Mouse (Mus musculus) hindbrain, embryonic 15.5 days (tissue): ENCODE results near the gene Klc4. TPM values are rescaled to one million over a fixed set of nuclear protein-coding genes. Genes with fewer than 3 reads are reported as not detected.

Experiments
- ATAC-seq: fragments of 200-750 bp; cut with Nextera tagmentation; 2 replicates; pipeline ENCODE4 v1.8.0; 2017; ENCODE audit warnings: low read depth, moderate number of reproducible peaks, moderate TSS enrichment; ENCODE audit not compliant: low FRiP score
- H3K27ac ChIP-seq: fragments of 300-500 bp; sonication (generic); replicated peaks from 2 replicates; pipeline ENCODE4 v1.5.1; 2015; ENCODE audit warnings: mild to moderate bottlenecking, inconsistent platforms
- H3K27me3 ChIP-seq: fragments of 300-500 bp; sonication (generic); 2 replicates; pipeline ENCODE4 v1.6.1; 2015; ENCODE audit warnings: control low read depth, inconsistent platforms
- H3K36me3 ChIP-seq: fragments of 300-500 bp; sonication (generic); 2 replicates; pipeline ENCODE4 v1.6.1; 2015; ENCODE audit warnings: control low read depth, inconsistent platforms
- H3K4me1 ChIP-seq: fragments of 300-500 bp; sonication (generic); replicated peaks from 2 replicates; pipeline ENCODE4 v1.6.1; 2015; ENCODE audit warnings: control low read depth, inconsistent platforms
- H3K4me2 ChIP-seq: fragments of 300-500 bp; sonication (generic); 2 replicates; pipeline ENCODE4 v1.6.1; 2015; ENCODE audit warnings: moderate library complexity, mild to moderate bottlenecking, inconsistent platforms
- H3K4me3 ChIP-seq: fragments of 300-500 bp; sonication (generic); 2 replicates; pipeline ENCODE4 v1.5.1; 2015; ENCODE audit warnings: mild to moderate bottlenecking, inconsistent platforms
- H3K9ac ChIP-seq: fragments of 300-500 bp; sonication (generic); 2 replicates; pipeline ENCODE4 v1.6.1; 2015; ENCODE audit warnings: inconsistent platforms
- H3K9me3 ChIP-seq: fragments of 300-500 bp; sonication (generic); 2 replicates; pipeline ENCODE4 v1.6.1; 2016; ENCODE audit warnings: control low read depth, inconsistent platforms
- WGBS: fragments of 180-500 bp; shearing (Covaris S2); methylation state at CpG from one replicate; pipeline ENCODE4 v1.1.7; 2015; 5-methylcytosine and 5-hydroxymethylcytosine counted together
- polyA plus RNA-seq: library from polyadenylated mRNA; unstranded; fragments of >200 nt; fragmentation: Nextera tagmentation; extraction: Ambion mirVana; gene quantifications from 2 replicates; pipeline ENCODE4 v1.2.1, GENCODE M21; 2015

Gene Klc4
- polyA plus RNA-seq, 1 experiment from 2014 or later = 33.9 TPM

DNA sequence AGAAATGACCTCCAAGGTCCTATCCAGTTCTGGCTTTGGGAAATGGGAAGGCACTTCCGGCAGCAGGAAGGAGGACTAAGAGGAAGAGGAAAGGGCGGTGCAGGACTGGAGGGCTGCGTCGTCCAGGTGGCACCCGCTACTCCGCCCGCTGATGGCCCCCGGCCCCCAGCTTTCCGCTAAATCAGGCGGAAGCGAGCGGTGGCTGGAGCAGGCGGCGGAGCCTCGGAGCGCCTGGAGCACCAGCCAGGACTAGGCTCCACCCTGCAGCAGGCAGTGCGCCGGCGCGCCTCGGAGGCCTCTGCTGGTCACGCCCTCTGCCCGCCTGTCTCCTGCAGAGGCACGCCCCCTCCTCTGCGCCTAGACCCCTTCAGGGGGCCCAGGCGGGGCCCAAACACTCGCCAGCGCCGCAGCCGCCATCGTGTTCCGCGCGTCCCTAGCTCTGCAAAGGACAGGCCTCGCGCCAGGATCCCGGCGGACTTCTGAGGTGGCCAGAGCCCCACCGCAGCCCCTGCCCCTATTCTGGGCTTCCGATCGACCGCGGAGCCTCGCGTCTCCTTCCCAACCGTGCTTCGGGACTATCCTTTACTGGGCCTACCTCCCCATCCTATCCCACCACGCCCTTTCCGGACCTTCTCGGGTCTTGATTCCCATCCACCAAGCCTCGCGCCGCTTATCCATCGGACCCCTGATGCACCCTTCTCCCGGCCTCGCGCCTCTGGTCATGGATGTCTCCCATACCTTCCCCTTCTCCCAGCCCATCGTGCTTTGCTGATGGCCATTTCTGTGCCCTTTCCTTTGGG, 4.6 kb upstream of the Klc4 start, which contains the start of gene Cul7:
Gene Cul7, plus strand, starts transcription at position 106 of the 800 bp plus-strand sequence.
- peak within 1 kb of the TSS; percentile 86 for H3K9ac ChIP-seq
- H3K9me3 ChIP-seq = no peaks in the 10 kb centered on the region
- H3K4me1 ChIP-seq = peaks cover 44% of the 10 kb centered on the region
- H3K27me3 ChIP-seq = no peaks in the 10 kb centered on the region
- H3K4me2 ChIP-seq = peak within 1 kb of the TSS; percentile 90
- peak within 1 kb of the TSS; percentile 57 for H3K4me3 ChIP-seq
- WGBS = under 1% methylated on average over 49 of the region's 58 CpGs
- peaks cover 31% of the 10 kb centered on the region for H3K36me3 ChIP-seq
- H3K27ac ChIP-seq = peak within 1 kb of the TSS; percentile 95
- peak; percentile 95 for ATAC-seq

DNA sequence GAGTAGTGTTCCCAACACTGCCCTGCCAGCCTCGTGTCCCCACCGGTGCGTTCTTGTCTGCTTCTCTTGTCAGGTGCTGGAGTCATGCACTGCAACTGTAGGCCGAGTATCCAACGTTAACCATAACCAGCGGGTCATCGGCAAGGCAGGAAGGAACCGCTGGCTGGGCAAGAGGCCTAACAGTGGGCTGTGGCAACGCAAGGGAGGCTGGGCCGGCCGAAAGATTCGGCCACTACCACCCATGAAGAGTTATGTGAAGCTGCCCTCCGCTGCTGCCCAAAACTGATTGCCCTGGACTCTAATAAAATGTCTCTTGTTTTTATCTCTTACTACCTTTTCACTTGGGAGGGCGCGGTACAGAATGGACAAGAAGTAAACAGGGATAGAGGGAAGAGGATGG, 4.0 kb upstream of the Klc4 start:
- H3K27me3 ChIP-seq = no peaks in the 10 kb centered on the region
- peak overlapping the region; percentile 90 for H3K4me2 ChIP-seq
- no peak for ATAC-seq
- H3K4me3 ChIP-seq = peak overlapping the region; percentile 57
- H3K36me3 ChIP-seq = peaks cover 29% of the 10 kb centered on the region
- H3K27ac ChIP-seq = peak overlapping the region; percentile 95
- WGBS = 31% methylated on average over 15 of the region's 15 CpGs
- no peaks in the 10 kb centered on the region for H3K9me3 ChIP-seq
- peak overlapping the region; percentile 86 for H3K9ac ChIP-seq
- H3K4me1 ChIP-seq = peaks cover 50% of the 10 kb centered on the region

GRCm38 (mm10) chr17:46648436-46648835, 2.6 kb upstream of the Klc4 start:
- no peaks in the 10 kb centered on the region for H3K9me3 ChIP-seq
- peaks cover 58% of the 10 kb centered on the region for H3K4me1 ChIP-seq
- no peak overlapping the region for H3K4me2 ChIP-seq
- H3K36me3 ChIP-seq = peaks cover 15% of the 10 kb centered on the region
- no peak overlapping the region for H3K4me3 ChIP-seq
- no peaks in the 10 kb centered on the region for H3K27me3 ChIP-seq
- 93% methylated on average over 9 of the region's 9 CpGs for WGBS
- no peak overlapping the region for H3K9ac ChIP-seq
- no peak overlapping the region for H3K27ac ChIP-seq
- ATAC-seq = no peak

DNA sequence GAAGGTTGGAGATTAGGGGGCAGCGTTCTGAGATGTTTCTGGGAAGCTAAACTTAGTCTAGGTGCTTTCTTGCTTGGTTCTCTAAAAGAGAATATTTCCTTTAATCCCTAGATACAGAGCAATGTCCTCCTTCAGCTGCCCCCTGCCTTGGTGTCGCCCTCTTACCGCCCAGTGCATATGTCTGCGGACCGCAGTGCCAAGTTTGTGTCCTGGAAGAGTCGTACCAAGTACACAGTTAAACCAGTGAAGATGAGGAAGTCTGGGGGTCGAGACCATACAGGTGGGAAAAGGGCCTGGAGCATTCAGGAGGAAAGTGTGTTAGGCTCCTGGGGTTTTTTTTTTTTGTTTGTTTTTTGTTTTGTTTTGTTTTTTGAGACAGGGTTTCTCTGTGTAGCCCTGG, 1.5 kb upstream of the Klc4 start:
- Histone ChIP-seq H3K9me3 (no peaks in the 10 kb centered on the region), H3K27me3 (no peaks in the 10 kb centered on the region), H3K9ac (no peak overlapping the region), H3K36me3 (0 out of 2 replicates have a peak, but pooled peaks cover 4% of the 10 kb centered on the region), H3K27ac (no peak overlapping the region), H3K4me1 (peaks cover 48% of the 10 kb centered on the region), H3K4me3 (no peak overlapping the region), H3K4me2 (no peak overlapping the region)
- WGBS = 93% methylated on average over 7 of the region's 7 CpGs
- no peak for ATAC-seq

DNA sequence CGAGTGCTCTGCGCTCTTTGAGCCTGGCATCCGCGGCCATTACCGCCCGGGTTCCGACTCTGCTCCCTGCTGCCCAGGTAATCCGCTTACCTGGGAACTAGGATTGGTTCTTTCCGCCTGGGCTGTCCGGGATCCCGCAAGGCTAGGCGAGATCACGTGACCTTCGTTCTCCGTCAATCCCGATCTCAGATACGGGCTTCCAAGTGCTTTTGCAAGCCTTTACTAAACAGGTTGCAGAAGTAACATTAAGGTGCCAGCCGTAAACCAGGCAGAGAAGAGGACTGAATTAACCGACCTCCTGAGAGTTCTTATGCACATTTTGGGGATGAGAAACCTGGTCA, 470 bp upstream of the Klc4 start:
- H3K36me3 ChIP-seq = 0 out of 2 replicates have a peak, but pooled peaks cover 4% of the 10 kb centered on the region
- H3K27me3 ChIP-seq = no peaks in the 10 kb centered on the region
- H3K9me3 ChIP-seq = no peaks in the 10 kb centered on the region
- ATAC-seq = peak; percentile 23; the same call in 1 of the 2 replicates
- peak overlapping the region; percentile 80 for H3K9ac ChIP-seq
- peak overlapping the region; percentile 72 for H3K4me2 ChIP-seq
- peak overlapping the region; percentile 72 for H3K4me3 ChIP-seq
- 0% methylated on average over 19 of the region's 19 CpGs for WGBS
- peaks cover 38% of the 10 kb centered on the region for H3K4me1 ChIP-seq
- H3K27ac ChIP-seq = peak overlapping the region; percentile 93

- no peaks in the 10 kb centered on the region for H3K9me3 ChIP-seq
- ATAC-seq = peak; percentile 13; the same call in 1 of the 2 replicates
- peak overlapping the region; percentile 80 for H3K4me2 ChIP-seq
- 11% methylated on average over 11 of the region's 11 CpGs for WGBS
- H3K27me3 ChIP-seq = no peaks in the 10 kb centered on the region
- peaks cover 33% of the 10 kb centered on the region for H3K4me1 ChIP-seq
- H3K9ac ChIP-seq = peak overlapping the region; percentile 68
- peaks cover 14% of the 10 kb centered on the region; the same call in 1 of the 2 replicates for H3K36me3 ChIP-seq
- H3K27ac ChIP-seq = peak overlapping the region; percentile 47
- peak overlapping the region; percentile 72 for H3K4me3 ChIP-seq
These were observed 826 bp downstream of the Klc4 start for GRCm38 (mm10) chr17:46644916-46645475.

GRCm38 (mm10) chr17:46644152-46644805, 1.5 kb downstream of the Klc4 start:
- H3K9ac ChIP-seq = peak overlapping the region; percentile 68
- H3K9me3 ChIP-seq = no peaks in the 10 kb centered on the region
- no peaks in the 10 kb centered on the region for H3K27me3 ChIP-seq
- peak overlapping the region; percentile 72 for H3K4me3 ChIP-seq
- H3K4me2 ChIP-seq = peak overlapping the region; percentile 80
- peaks cover 26% of the 10 kb centered on the region for H3K4me1 ChIP-seq
- H3K36me3 ChIP-seq = peaks cover 20% of the 10 kb centered on the region; the same call in 1 of the 2 replicates
- no peak overlapping the region for H3K27ac ChIP-seq
- ATAC-seq = no peak
- WGBS = 92% methylated on average over 12 of the region's 12 CpGs

GRCm38 (mm10) chr17:46642060-46642459, 3.8 kb downstream of the Klc4 start:
- H3K9ac ChIP-seq = no peak overlapping the region
- WGBS = 95% methylated on average over 17 of the region's 17 CpGs
- no peak overlapping the region for H3K4me3 ChIP-seq
- no peak for ATAC-seq
- peaks cover 23% of the 10 kb centered on the region; the same call in 1 of the 2 replicates for H3K36me3 ChIP-seq
- H3K4me1 ChIP-seq = peaks cover 22% of the 10 kb centered on the region
- H3K9me3 ChIP-seq = no peaks in the 10 kb centered on the region
- H3K4me2 ChIP-seq = no peak overlapping the region
- H3K27me3 ChIP-seq = no peaks in the 10 kb centered on the region
- H3K27ac ChIP-seq = no peak overlapping the region

GRCm38 (mm10) chr17:46639929-46640328, 5.9 kb downstream of the Klc4 start:
- no peak overlapping the region for H3K9ac ChIP-seq
- no peak overlapping the region for H3K27ac ChIP-seq
- peaks cover 27% of the 10 kb centered on the region; the same call in 1 of the 2 replicates for H3K36me3 ChIP-seq
- no peak overlapping the region for H3K4me2 ChIP-seq
- no peak for ATAC-seq
- H3K9me3 ChIP-seq = no peaks in the 10 kb centered on the region
- H3K4me3 ChIP-seq = no peak overlapping the region
- 87% methylated on average over 9 of the region's 9 CpGs for WGBS
- H3K27me3 ChIP-seq = no peaks in the 10 kb centered on the region
- peaks cover 18% of the 10 kb centered on the region for H3K4me1 ChIP-seq

- ATAC-seq = no peak
- Histone ChIP-seq H3K4me3 (no peak overlapping the region), H3K9me3 (no peaks in the 10 kb centered on the region), H3K9ac (no peak overlapping the region), H3K4me2 (peak overlapping the region; percentile 40), H3K4me1 (peaks cover 8% of the 10 kb centered on the region; the same call in 1 of the 2 replicates), H3K36me3 (peaks cover 36% of the 10 kb centered on the region), H3K27me3 (no peaks in the 10 kb centered on the region), H3K27ac (no peak overlapping the region)
- 18% methylated on average over 15 of the region's 15 CpGs for WGBS
These were observed 8.8 kb downstream of the Klc4 start for GRCm38 (mm10) chr17:46636831-46637523.

DNA sequence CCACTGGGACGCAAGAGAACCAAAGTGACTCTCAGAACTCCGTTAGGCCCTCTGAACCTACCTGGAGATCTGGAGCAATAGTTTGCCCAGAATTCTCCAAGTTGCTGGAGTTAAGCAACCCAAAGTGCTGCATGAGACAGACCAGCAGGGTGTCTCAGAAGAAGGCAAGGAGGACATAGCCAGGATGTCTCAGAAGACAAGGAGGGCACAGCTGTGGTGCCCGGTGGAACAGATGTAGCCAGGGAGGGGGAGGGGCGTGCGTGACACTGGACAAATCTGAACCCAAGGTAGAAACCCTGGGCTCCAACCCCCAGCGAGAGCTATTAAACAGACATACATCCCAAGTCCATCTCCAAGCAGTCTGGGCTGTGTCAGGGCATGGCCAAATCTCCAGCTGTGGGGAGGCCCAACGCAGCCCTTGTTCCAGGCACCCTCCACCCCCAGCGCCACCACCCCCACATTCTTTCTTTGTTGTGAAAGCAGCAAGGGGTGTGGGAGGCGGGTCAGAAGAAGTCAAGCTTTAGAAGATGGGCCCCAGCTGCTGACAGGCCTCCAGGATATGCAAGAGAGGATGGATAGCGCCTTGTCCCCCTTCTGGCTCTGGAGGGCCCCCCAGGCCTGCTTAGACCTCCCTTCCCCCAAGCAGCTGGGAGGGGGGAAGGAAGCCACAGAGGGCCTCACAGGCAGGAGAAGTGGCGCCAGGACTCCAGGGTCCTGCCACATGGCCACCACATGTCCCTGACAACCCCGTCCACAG, 16.0 kb downstream of the Klc4 start:
- H3K4me3 ChIP-seq = peak overlapping the region; percentile 58
- H3K9me3 ChIP-seq = no peaks in the 10 kb centered on the region
- H3K36me3 ChIP-seq = peaks cover 16% of the 10 kb centered on the region
- H3K27ac ChIP-seq = peak overlapping the region; percentile 86
- peak overlapping the region; percentile 73; the same call in 1 of the 2 replicates for H3K9ac ChIP-seq
- H3K4me2 ChIP-seq = peak overlapping the region; percentile 73
- peak; percentile 29 for ATAC-seq
- 10% methylated on average over 12 of the region's 12 CpGs for WGBS
- peaks cover 29% of the 10 kb centered on the region for H3K4me1 ChIP-seq
- no peaks in the 10 kb centered on the region for H3K27me3 ChIP-seq
